Mouse (Mus musculus) neutrophil, adult 5-6 weeks (primary cell): ENCODE data around the gene Musk. TPM values are rescaled to one million over a fixed set of nuclear protein-coding genes. Genes with fewer than 3 reads are reported as not detected.

Experiments used
- ATAC-seq: fragments of 151-379, 151-347 bp; 2 replicates; pipeline ENCODE4 v1.8.0; 2017; ENCODE audit warnings: mild to moderate bottlenecking, moderate TSS enrichment; ENCODE audit not compliant: insufficient number of reproducible peaks, poor library complexity, low FRiP score, severe bottlenecking; ENCODE audit errors: extremely low read depth
- total RNA-seq: library from RNA; stranded (forward); fragments of 200-1000 nt; gene quantifications from 2 replicates; pipeline ENCODE4 v1.2.3, GENCODE M21; 2017

Gene Musk
- total RNA-seq, 1 experiment from 2014 or later: not detected

DNA sequence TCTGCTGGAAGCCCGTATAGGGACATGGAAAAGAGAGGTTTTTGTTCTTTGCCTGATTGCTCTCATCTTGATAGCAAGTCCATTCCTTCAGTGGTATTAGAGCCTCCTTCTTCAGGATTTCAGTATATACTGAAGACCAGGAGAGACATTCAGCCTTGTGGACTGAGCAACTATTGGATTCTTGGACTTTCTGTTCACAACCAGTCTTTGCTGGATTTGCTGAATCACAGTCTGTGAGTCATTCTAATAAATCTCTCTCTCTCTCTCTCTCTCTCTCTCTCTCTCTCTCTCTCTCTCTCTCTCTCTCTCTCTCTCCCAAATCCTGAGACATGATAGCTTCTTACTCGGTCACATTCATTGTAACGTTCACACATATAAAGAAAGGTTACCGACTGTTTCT lies 93.4 kb downstream of the Musk start:
- ATAC-seq: no peak

DNA sequence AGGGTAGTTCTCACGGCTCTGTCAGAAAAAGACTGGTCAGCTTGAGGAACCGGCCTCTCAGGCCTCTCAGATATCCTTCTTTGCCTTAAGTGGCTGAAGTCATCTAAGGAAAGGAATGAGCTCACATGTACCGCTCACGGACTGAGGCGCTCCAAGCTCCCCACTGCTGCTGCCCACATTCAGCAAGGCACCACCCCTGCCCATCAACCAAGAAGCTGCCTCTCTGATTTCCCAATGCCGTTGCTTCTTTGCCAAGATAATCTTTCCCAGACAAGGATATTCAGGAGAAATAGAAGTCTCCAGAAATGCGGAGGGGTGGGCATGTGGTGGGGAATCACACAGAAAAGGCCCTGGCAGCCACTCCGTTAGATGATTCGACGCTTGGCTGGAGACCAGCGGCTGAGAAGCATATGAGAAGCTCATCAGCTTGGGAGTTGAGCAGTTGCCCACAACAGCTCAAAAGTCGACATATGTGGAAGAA lies 115.1 kb downstream of the Musk start:
- no peak for ATAC-seq

- ATAC-seq: no peak
Observed at GRCm38 (mm10) chr4:58401973-58402501, 116.3 kb downstream of the Musk start.

- ATAC-seq: no peak
Observed at GRCm38 (mm10) chr4:58413188-58414185, 127.7 kb downstream of the Musk start.

DNA sequence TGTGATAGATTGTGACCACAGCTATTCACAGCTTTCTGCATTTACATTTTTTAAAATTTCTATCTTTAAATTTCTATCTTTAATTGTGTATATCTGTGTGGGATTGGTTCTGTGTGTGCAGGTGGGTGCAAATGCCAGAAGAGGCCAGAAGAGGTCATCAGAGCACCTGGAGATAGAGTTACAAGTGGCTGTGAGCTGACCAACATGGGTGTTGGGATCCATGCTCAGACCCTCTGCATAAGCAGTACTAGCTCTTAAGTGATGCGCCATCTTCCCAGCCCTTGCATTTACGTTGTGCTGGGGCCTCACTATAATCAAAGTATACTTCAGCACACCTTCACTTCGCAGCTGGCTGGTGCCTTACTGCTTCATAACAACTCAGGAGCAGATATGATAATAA lies 129.8 kb downstream of the Musk start:
- ATAC-seq: no peak

DNA sequence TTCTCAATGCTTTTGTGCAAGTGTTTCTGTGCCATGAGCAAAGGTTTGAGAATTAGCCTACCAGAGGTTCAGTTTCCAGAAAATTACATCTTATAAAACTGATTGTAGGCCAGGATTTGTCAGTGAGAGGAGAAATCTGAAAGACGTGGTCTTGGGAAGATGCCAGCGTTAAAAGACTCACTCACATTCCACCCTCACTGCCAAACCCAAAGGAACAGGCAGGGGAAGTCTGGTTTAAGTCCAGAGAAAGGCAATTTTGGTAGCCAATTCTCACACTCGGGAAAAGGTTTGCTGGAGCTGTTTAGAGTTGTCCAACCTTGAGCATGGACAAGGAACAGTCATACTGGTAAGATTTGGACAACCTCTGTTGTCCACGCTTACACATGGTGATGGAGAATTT lies 131.6 kb downstream of the Musk start:
- ATAC-seq: no peak

GRCm38 (mm10) chr4:58419225-58419624 lies 133.5 kb downstream of the Musk start:
- ATAC-seq: no peak

DNA sequence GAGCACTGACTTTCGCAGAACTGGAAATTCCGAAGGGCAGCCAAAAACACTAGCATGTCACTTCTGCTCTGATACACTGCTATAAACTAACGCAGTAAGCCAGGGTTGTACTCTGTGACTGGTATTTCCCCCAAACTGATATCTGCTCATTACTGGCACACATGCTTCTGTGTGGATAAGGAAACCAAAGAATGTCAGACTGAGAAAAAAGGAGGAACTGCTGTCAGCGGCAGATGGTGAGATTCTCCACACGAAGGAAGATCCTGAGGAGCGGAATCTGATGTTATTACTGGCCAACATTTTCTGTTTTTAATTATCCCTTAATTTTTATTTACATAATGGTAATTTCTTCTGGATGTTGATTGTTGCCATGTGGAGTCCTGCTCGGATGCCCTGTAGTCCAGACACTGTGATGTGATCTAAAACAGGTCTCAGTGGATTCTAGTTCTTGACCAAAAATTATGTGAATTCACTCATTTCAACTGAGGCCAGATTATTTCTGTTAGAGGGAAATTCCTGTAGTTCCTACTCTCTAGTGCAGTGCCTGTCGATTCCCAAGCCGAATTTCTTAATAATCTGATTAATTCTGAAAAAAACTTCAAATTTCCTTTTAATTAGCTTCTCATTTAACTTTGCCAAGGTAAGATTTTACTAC lies 137.6 kb downstream of the Musk start:
- ATAC-seq: no peak

Other genes starting within 250 kb of the Musk start
- not detected in 2 replicates for gene Svep1, start 79.1 kb upstream of the Musk start, total RNA-seq